Mouse (Mus musculus) liver, adult 2 months (tissue): ENCODE measurements around the gene Wdr45.

ENCODE experiments used
- CTCF ChIP-seq: fragments of 200-500 bp; IDR thresholded peaks from 2 replicates; pipeline ENCODE4 v1.5.1; 2011; ENCODE audit warnings: low read depth, low read length, control low read depth
- POLR2A ChIP-seq: fragments of 200-500 bp; IDR thresholded peaks from 2 replicates; pipeline ENCODE4 v1.6.1; 2011; ENCODE audit warnings: low read length, control low read depth; ENCODE audit not compliant: insufficient read depth; ENCODE audit errors: extremely low read depth

DNA sequence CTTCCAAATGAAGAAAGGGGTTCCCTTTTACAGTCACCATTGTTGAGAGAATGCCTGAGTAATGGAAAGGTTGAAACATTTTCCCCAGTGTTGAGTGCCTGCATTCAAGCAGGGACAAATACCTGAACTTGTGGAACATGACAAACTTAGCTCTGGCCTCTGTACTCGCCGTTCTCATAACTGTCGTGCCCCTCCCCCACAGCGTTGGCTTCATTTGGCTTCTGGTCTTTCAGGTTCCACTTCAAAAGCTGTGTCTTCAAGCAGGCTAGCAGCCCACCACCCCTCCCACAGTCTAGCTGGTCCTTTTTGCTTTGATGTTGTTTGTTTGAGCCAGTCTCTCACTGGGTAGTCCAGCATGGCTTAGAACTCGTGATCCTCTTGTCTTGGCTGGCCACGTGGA, 41.4 kb upstream of the Wdr45 start:
- TF ChIP-seq POLR2A, result no peak
- TF ChIP-seq CTCF, result no peak
